Mouse (Mus musculus) brain, embryonic 18.5 days (tissue): Measurements from ENCODE around the gene Twist2.

Experiments used
- DNase-seq: peaks from one replicate; pipeline ENCODE4 v3.0.0-alpha.2; 2012; ENCODE audit warnings: low read depth, low spot score

Gene Twist2

GRCm38 (mm10) chr1:91873572-91874285 is 72.5 kb downstream of the Twist2 start:
- DNase-seq = no peak

- no peak for DNase-seq
Observed at GRCm38 (mm10) chr1:91874633-91875032, 73.4 kb downstream of the Twist2 start.

- no peak for DNase-seq
Observed at GRCm38 (mm10) chr1:91875042-91875720, 73.9 kb downstream of the Twist2 start.

GRCm38 (mm10) chr1:91878696-91879095 is 77.4 kb downstream of the Twist2 start:
- no peak for DNase-seq

- no peak for DNase-seq
Observed at GRCm38 (mm10) chr1:91880156-91880555, 78.9 kb downstream of the Twist2 start.

GRCm38 (mm10) chr1:91880899-91881298 is 79.6 kb downstream of the Twist2 start:
- DNase-seq = no peak

- no peak for DNase-seq
Observed at GRCm38 (mm10) chr1:91883115-91883514, 81.9 kb downstream of the Twist2 start.

GRCm38 (mm10) chr1:91893598-91893997 is 92.3 kb downstream of the Twist2 start:
- no peak for DNase-seq

- DNase-seq = no peak
Observed at GRCm38 (mm10) chr1:91894286-91894685, 93.0 kb downstream of the Twist2 start.

GRCm38 (mm10) chr1:91897078-91897477 is 95.8 kb downstream of the Twist2 start:
- DNase-seq = no peak
